Mouse (Mus musculus): Measurements from ENCODE around the gene Fxyd4. TPM values are rescaled to one million over a fixed set of nuclear protein-coding genes. Genes with fewer than 3 reads are reported as not detected.

Fxyd4 gene
- polyA plus RNA-seq, 1 experiment from 2014 or later = 2.7 TPM

- ATAC-seq (ENCODE audit: low FRiP score, low read depth) = no peak
- Histone ChIP-seq H3K27me3 (no peaks in the 10 kb centered on the region), H3K9ac (no peak overlapping the region), H3K4me3 (no peak overlapping the region), H3K9me3 (no peaks in the 10 kb centered on the region), H3K27ac (no peak overlapping the region), H3K4me2 (replicated peaks) (no peak overlapping the region), H3K36me3 (no peaks in the 10 kb centered on the region), H3K4me1 (peaks cover 37% of the 10 kb centered on the region)
Observed at GRCm38 (mm10) chr6:117914541-117914940, 23.0 kb downstream of the Fxyd4 start.

- H3K27me3 ChIP-seq = no peaks in the 10 kb centered on the region
- H3K9me3 ChIP-seq = no peaks in the 10 kb centered on the region
- WGBS = 83% methylated on average over 6 of the region's 6 CpGs
- no peak overlapping the region for H3K27ac ChIP-seq
- peak overlapping the region; percentile 3; the same call in 1 of the 2 replicates for H3K4me2 ChIP-seq (replicated peaks)
- peaks cover 29% of the 10 kb centered on the region for H3K4me1 ChIP-seq
- H3K4me3 ChIP-seq = peak overlapping the region; percentile 10; the same call in 1 of the 2 replicates
- H3K9ac ChIP-seq = no peak overlapping the region
- no peaks in the 10 kb centered on the region for H3K36me3 ChIP-seq
- ATAC-seq (ENCODE audit: low FRiP score, low read depth) = no peak
Observed at GRCm38 (mm10) chr6:117910120-117910661, 27.3 kb downstream of the Fxyd4 start.

GRCm38 (mm10) chr6:117908424-117908900 is 29.0 kb downstream of the Fxyd4 start:
- Histone ChIP-seq H3K9me3 (no peaks in the 10 kb centered on the region), H3K4me3 (peak overlapping the region; percentile 99), H3K9ac (peak overlapping the region; percentile 98), H3K27me3 (no peaks in the 10 kb centered on the region), H3K27ac (no peak overlapping the region), H3K4me1 (peaks cover 28% of the 10 kb centered on the region), H3K4me2 (replicated peaks) (peak overlapping the region; percentile 81), H3K36me3 (no peaks in the 10 kb centered on the region)
- ATAC-seq (ENCODE audit: low FRiP score, low read depth) = no peak
- under 1% methylated on average over 14 of the region's 14 CpGs for WGBS

GRCm38 (mm10) chr6:117907979-117908355 is 29.5 kb downstream of the Fxyd4 start:
- Histone ChIP-seq H3K27me3 (no peaks in the 10 kb centered on the region), H3K27ac (peak overlapping the region; percentile 96), H3K4me1 (peaks cover 28% of the 10 kb centered on the region), H3K4me3 (peak overlapping the region; percentile 99), H3K4me2 (replicated peaks) (peak overlapping the region; percentile 81), H3K9me3 (no peaks in the 10 kb centered on the region), H3K36me3 (no peaks in the 10 kb centered on the region), H3K9ac (peak overlapping the region; percentile 98)
- under 1% methylated on average over 26 of the region's 26 CpGs for WGBS
- ATAC-seq (ENCODE audit: low FRiP score, low read depth) = no peak

- peak overlapping the region; percentile 81 for H3K4me2 ChIP-seq (replicated peaks)
- H3K27ac ChIP-seq = peak overlapping the region; percentile 96
- no peaks in the 10 kb centered on the region for H3K9me3 ChIP-seq
- under 1% methylated on average over 68 of the region's 77 CpGs for WGBS
- peak; percentile 70 for ATAC-seq (ENCODE audit: low FRiP score, low read depth)
- no peaks in the 10 kb centered on the region for H3K27me3 ChIP-seq
- peak overlapping the region; percentile 98 for H3K9ac ChIP-seq
- H3K36me3 ChIP-seq = no peaks in the 10 kb centered on the region
- peaks cover 28% of the 10 kb centered on the region for H3K4me1 ChIP-seq
- peak overlapping the region; percentile 99 for H3K4me3 ChIP-seq
Observed at GRCm38 (mm10) chr6:117907301-117907978, 30.1 kb downstream of the Fxyd4 start.

GRCm38 (mm10) chr6:117906590-117907271 is 30.8 kb downstream of the Fxyd4 start:
- H3K9me3 ChIP-seq = no peaks in the 10 kb centered on the region
- peaks cover 28% of the 10 kb centered on the region for H3K4me1 ChIP-seq
- peak overlapping the region; percentile 99 for H3K4me3 ChIP-seq
- H3K4me2 ChIP-seq (replicated peaks) = peak overlapping the region; percentile 81
- no peaks in the 10 kb centered on the region for H3K36me3 ChIP-seq
- under 1% methylated on average over 62 of the region's 68 CpGs for WGBS
- H3K27ac ChIP-seq = peak overlapping the region; percentile 96
- H3K9ac ChIP-seq = peak overlapping the region; percentile 98
- no peaks in the 10 kb centered on the region for H3K27me3 ChIP-seq
- peak; percentile 97 for ATAC-seq (ENCODE audit: low FRiP score, low read depth)

- Histone ChIP-seq H3K4me1 (peaks cover 28% of the 10 kb centered on the region), H3K4me3 (peak overlapping the region; percentile 99), H3K9me3 (no peaks in the 10 kb centered on the region), H3K36me3 (no peaks in the 10 kb centered on the region), H3K9ac (peak overlapping the region; percentile 72), H3K27me3 (no peaks in the 10 kb centered on the region), H3K27ac (peak overlapping the region; percentile 87), H3K4me2 (replicated peaks) (peak overlapping the region; percentile 67)
- peak; percentile 9; the same call in 1 of the 2 replicates for ATAC-seq (ENCODE audit: low FRiP score, low read depth)
- under 1% methylated on average over 25 of the region's 25 CpGs for WGBS
Observed at GRCm38 (mm10) chr6:117906015-117906531, 31.4 kb downstream of the Fxyd4 start.

GRCm38 (mm10) chr6:117905260-117905930 is 32.1 kb downstream of the Fxyd4 start:
- 15% methylated on average over 4 of the region's 4 CpGs for WGBS
- peak overlapping the region; percentile 87; the same call in 1 of the 2 replicates for H3K27ac ChIP-seq
- peak overlapping the region; percentile 72 for H3K9ac ChIP-seq
- ATAC-seq (ENCODE audit: low FRiP score, low read depth) = no peak
- H3K27me3 ChIP-seq = no peaks in the 10 kb centered on the region
- H3K4me1 ChIP-seq = peaks cover 25% of the 10 kb centered on the region
- H3K36me3 ChIP-seq = no peaks in the 10 kb centered on the region
- H3K9me3 ChIP-seq = no peaks in the 10 kb centered on the region
- peak overlapping the region; percentile 67 for H3K4me2 ChIP-seq (replicated peaks)
- peak overlapping the region; percentile 99 for H3K4me3 ChIP-seq

- Histone ChIP-seq H3K36me3 (no peaks in the 10 kb centered on the region), H3K27me3 (no peaks in the 10 kb centered on the region), H3K4me2 (replicated peaks) (no peak overlapping the region), H3K4me3 (no peak overlapping the region), H3K9ac (no peak overlapping the region), H3K4me1 (peaks cover 13% of the 10 kb centered on the region), H3K27ac (no peak overlapping the region), H3K9me3 (no peaks in the 10 kb centered on the region)
- 76% methylated on average over 3 of the region's 3 CpGs for WGBS
- ATAC-seq (ENCODE audit: low FRiP score, low read depth) = no peak
Observed at GRCm38 (mm10) chr6:117903836-117904235, 33.7 kb downstream of the Fxyd4 start.

- Histone ChIP-seq H3K9ac (no peak overlapping the region), H3K27me3 (no peaks in the 10 kb centered on the region), H3K4me1 (peaks cover 7% of the 10 kb centered on the region), H3K4me2 (replicated peaks) (no peak overlapping the region), H3K9me3 (no peaks in the 10 kb centered on the region), H3K36me3 (no peaks in the 10 kb centered on the region), H3K27ac (no peak overlapping the region), H3K4me3 (no peak overlapping the region)
- no peak for ATAC-seq (ENCODE audit: low FRiP score, low read depth)
- WGBS = 75% methylated on average over 4 of the region's 4 CpGs
Observed at GRCm38 (mm10) chr6:117902556-117902955, 34.9 kb downstream of the Fxyd4 start.

- Histone ChIP-seq H3K27ac (no peak overlapping the region), H3K36me3 (no peaks in the 10 kb centered on the region), H3K27me3 (no peaks in the 10 kb centered on the region), H3K9me3 (no peaks in the 10 kb centered on the region), H3K4me2 (replicated peaks) (no peak overlapping the region), H3K9ac (no peak overlapping the region), H3K4me3 (no peak overlapping the region), H3K4me1 (peaks cover 7% of the 10 kb centered on the region)
- WGBS = 66% methylated on average over 9 of the region's 9 CpGs
- no peak for ATAC-seq (ENCODE audit: low FRiP score, low read depth)
Observed at GRCm38 (mm10) chr6:117901510-117902402, 35.7 kb downstream of the Fxyd4 start.
